Mouse (Mus musculus) monocyte, adult 2 months (primary cell): ENCODE results near the gene Slc7a10.

Experiments used
- DNase-seq, 2 experiments: peaks; one replicate each; pipeline ENCODE4 v3.0.0; 2022; ENCODE audit warnings: low spot score in 2 of 2, low read depth in 1 of 2

Slc7a10 gene

DNA sequence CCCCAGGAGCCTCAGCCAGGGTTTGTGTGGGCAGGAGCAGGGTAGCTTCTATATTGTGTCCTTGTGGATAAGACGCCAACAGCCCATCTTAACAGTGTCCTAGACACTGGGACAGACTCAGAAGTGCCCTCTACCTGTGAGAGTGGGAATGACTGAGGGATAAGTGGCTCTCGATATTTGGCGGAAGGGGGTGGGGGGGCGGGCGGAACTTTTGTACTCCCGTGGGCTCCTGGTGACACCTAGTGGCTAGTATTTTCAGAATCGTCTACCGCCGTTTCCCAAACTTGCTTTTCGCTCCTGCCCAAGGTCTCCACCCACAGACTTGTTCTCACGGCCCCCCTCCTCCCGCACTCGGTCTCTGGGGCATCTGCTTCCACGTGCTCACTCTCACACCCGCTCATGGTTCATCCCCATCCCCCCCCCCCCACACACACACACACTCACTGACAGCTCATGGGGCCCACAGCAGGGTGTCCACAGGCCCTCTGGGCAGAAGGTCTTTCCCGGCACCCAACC, 14.3 kb upstream of the Slc7a10 start:
- DNase-seq, result peak in 1 of 2 experiments; percentile 63

DNA sequence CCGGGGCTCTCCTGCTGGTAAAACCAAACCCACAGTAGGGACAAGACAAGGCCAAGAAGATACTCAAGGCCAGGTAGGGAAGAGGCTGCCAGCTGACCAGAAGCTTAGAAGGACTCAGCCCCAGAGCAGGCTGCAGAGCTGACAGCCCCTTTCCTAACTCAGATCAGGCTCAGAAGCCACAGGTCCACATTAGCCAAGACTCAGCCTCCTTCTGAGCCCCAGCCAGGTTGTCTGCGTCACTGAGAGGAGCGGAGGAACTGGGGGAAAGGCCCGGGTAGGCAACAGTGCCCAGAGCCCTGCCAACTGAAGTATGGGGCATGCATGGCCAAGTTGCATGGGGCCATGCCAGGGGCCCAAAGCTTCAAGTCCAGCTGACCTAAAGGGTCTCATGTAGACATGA, 13.7 kb upstream of the Slc7a10 start:
- DNase-seq, result no peak

DNA sequence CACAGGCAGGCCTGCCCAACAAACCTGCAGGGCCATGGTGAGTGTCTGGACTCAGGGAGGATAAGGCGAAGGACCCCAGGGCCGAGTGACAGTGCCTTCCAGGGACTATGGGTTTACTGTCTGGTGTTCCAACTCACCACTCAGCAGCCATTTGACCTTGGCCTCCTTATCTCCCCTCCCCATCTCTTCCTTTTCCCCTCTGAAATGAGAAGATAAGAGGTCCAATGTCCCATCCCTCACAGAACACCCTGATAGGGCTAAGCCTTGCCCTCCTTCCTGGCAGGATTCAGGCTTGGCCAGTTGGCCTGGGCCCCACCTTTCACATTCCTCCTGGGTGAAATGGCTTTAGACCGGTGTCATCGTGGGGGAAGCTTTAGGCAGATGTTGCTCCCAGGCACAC, 10.7 kb upstream of the Slc7a10 start:
- no peak for DNase-seq

GRCm38 (mm10) chr7:35176412-35177381, 9.5 kb upstream of the Slc7a10 start:
- DNase-seq, result no peak

DNA sequence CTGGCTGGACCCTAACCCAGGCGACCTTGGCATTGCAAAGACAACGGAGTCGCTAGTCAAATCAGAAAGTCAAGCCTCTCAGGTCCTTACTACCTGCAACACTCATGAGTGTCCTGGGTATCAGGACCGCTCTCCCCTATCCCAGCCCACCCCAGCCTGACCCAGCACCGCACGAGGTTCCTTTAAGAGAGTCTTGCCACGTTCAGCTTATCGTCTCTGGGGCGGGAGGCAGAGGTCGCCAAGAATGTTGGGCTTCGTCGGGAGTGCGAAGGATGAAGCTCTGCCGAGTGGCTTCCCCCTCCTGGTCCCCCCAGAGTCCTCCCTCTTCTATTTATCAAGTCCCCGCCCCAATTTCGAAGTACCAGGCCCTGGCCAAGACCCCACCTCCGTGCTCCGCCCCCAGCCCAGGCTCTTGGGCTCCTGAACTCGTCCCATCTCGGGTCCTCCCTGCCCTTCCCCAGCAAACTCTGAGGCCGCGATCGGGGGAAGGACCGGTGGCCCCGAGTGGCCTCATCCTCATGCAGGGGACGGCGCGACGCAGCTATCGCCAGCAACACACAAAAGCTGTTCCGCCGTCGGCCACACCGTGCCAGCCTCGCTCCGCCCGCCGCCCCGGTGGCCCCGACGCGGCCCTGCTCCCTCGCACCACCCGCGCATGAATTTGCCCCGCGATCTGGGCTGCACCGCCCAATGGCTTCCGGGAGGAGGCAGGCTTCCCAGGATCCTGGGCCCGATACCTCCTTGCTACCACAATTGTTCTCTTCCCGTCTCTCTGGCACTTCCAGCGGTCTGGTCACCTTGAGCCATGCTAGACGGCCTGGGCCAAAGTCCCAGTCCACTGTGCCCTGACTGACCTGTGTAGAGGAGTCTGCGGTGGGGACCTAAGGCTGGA, 1.1 kb upstream of the Slc7a10 start:
- DNase-seq, result no peak

GRCm38 (mm10) chr7:35189699-35190098, 3.5 kb downstream of the Slc7a10 start:
- DNase-seq, result no peak

GRCm38 (mm10) chr7:35191276-35191675, 5.1 kb downstream of the Slc7a10 start:
- no peak for DNase-seq

- DNase-seq, result no peak
Observed at GRCm38 (mm10) chr7:35197022-35197421, 10.8 kb downstream of the Slc7a10 start.

DNA sequence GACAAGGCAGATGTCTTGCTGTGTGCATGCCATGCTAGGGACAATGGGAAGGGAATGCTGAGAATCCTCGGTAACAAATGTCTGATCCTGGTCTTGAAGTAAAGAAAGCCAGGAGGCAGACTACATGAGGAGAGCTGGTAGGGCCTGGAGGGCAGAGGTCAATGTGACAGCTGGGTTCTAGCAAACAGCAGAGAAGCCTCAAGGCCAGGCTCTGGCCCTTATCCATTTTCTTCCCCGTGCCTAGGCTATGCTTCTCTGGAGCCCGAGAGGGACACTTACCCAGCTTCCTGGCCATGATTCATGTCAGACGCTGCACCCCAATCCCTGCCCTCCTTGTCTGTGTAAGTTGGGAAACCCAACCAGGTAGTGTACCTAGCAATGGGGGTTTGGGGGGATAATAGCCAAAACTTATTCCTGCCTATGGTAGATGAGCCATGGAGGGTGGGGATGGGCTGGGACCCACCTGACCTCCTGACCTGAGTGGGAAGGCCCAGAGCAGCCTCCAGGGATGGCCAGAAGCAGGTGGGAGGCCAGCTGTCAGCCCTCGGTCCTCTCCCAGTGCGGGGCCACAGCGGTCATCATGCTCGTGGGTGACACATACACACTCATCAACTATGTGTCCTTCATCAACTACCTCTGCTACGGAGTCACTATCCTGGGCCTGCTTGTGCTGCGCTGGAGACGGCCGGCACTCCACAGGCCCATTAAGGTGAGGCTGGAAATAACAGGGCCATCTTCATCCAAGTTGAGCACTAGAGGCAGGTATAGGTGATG, 13.0 kb downstream of the Slc7a10 start:
- DNase-seq, result no peak

DNA sequence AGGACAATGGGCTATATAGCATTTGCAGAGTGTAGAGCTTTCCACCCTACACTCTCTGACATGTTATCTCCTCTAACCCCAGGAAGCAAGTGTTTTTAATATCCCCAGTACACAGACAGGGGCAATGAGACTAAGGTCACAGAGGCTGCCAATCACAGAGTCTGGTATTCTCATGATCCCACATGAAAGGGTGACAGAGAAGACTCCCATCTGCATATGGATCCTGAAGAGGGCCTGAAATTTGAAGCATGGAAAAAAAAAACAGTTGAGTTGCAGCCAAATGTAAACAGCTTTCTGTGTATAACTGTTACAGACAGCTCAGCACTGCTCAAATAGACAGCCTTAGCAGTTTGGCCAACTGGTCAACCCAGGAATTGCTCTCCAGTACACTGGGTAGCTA, 13.6 kb downstream of the Slc7a10 start:
- no peak for DNase-seq

GRCm38 (mm10) chr7:35211791-35212190, 25.6 kb downstream of the Slc7a10 start:
- DNase-seq, result no peak

- no peak for DNase-seq
Observed at GRCm38 (mm10) chr7:35214442-35215222, 28.4 kb downstream of the Slc7a10 start.

DNA sequence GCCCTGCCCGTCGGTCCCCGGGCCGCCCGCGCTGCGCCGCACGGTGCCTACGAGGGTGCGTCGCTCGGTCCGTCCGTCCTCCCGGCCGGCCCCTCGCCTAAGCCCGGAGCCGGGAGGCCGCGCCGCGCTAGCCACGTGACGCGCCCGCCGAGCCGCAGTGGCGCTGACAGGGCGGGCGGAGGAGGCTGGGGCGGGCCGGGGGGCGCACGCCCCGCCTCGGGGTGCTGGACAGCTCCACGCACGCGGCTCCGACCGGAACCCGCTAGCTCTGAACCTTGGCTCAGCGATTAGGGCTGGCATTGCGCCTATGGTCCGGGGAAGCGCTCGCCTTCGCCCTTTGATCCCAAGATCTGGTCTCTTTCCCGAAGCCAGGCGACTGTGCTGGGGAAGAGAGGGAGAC, 29.0 kb downstream of the Slc7a10 start, which contains the start of gene Lrp3:
TSS of gene Lrp3 (minus strand) at position 274 of the 400 bp plus-strand sequence.
- no peak for DNase-seq

DNA sequence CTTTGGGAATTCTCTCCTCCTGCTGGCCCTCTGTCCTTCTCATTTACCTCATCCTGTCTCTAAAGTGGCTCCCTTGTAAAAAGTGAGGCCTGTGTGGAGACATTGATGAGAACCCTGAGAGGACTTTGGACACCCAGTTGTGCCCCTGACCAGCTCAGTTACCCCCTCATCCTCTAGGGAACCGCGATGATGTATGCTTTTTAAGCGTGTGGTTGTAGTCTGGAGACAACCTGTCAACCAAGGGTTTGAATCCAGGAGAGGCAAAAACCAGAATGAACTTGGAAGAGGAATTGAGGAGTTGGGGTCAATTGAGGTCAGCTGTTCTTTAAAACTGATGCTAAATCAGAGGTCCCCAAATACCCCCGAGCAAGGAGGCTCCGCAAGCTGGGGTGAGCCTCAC, 29.5 kb downstream of the Slc7a10 start:
- no peak for DNase-seq

- no peak for DNase-seq
Observed at GRCm38 (mm10) chr7:35220694-35221365, 34.6 kb downstream of the Slc7a10 start.

- no peak for DNase-seq
Observed at GRCm38 (mm10) chr7:35230333-35230732, 44.1 kb downstream of the Slc7a10 start.

GRCm38 (mm10) chr7:35232796-35233455, 46.7 kb downstream of the Slc7a10 start:
- no peak for DNase-seq

DNA sequence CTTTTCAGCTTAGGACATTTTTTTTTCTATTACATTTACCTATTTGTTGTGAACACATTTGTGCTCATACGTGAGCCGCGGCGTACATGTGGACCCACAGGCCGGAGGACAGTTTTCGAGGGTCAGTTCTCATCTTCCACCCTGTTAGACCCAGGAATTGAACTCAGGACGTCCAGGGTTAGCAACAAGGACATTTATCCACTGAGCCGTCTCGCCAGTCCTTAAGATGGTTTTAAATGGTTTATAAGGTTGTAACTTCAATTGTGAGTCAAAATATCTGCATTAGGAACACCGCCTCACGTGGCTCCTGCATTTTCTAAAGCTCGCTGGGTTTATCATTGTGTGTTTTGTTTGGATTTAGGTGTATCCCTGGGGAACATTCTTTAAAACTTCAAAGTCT, 47.7 kb downstream of the Slc7a10 start:
- no peak for DNase-seq
